Mouse (Mus musculus): ENCODE measurements around the gene Isoc2b.

- TF ChIP-seq USF1 (IDR thresholded peaks at IDR 0.05; ENCODE audit: low read depth, low read length) (no peak), MAFK (IDR thresholded peaks at IDR 0.05; ENCODE audit: insufficient replicate concordance, low read length) (no peak), NRF1 (IDR thresholded peaks at IDR 0.05; ENCODE audit: low read depth, low read length) (no peak), MXI1 (IDR thresholded peaks at IDR 0.05; ENCODE audit: low read depth, low read length) (no peak), ZNF384 (IDR thresholded peaks at IDR 0.05; ENCODE audit: low read depth, low read length) (no peak), MEF2A (IDR thresholded peaks at IDR 0.05; ENCODE audit: borderline replicate concordance, low read depth, low read length) (no peak), POLR2A (IDR thresholded peaks at IDR 0.05; ENCODE audit: low read depth, low read length) (no peak), ETS1 (conservative IDR thresholded peaks at IDR 0.05; ENCODE audit: low read depth, low read length) (no peak), TCF12 (IDR thresholded peaks at IDR 0.05; ENCODE audit: low read depth, low read length) (no peak), CTCF (conservative IDR thresholded peaks at IDR 0.05 in 1 of 2, IDR thresholded peaks at IDR 0.05 in 1 of 2; ENCODE audit: low read depth in 2 of 2, low read length in 2 of 2) (no peak)
These were observed 36.5 kb upstream of the Isoc2b start, which contains the start of gene Gm36210 for GRCm38 (mm10) chr7:4906466-4906950.

All from CH12.LX (cell line).